Mouse (Mus musculus): ENCODE measurements around the gene Galc.

- TF ChIP-seq CTCF (IDR thresholded peaks at IDR 0.05; ENCODE audit: extremely low read depth, insufficient read length, insufficient replicate concordance, low read depth, low read length), result no peak
- TF ChIP-seq POLR2A (IDR thresholded peaks at IDR 0.05; ENCODE audit: low read depth, low read length), result no peak
Observed at GRCm38 (mm10) chr12:98258845-98259517, at the start of gene Galc.
